Mouse (Mus musculus): ENCODE measurements around the gene Ssx2ip.

GRCm38 (mm10) chr3:146450371-146450841, 46.0 kb downstream of the Ssx2ip start:
- peak; percentile 79; the same call in 1 of the 2 replicates for TF ChIP-seq POLR2A (IDR thresholded peaks at IDR 0.05; ENCODE audit: borderline replicate concordance, extremely low read depth, insufficient read depth, insufficient read length, poor library complexity, severe bottlenecking)
- TF ChIP-seq CTCF (IDR thresholded peaks at IDR 0.05; ENCODE audit: borderline replicate concordance, extremely low read depth, insufficient read depth, insufficient read length): peak; percentile 20; the same call in 1 of the 2 replicates
